Mouse (Mus musculus) heart, embryonic 10.5 days (tissue): ENCODE measurements around the gene Gm11549. TPM values are rescaled to one million over a fixed set of nuclear protein-coding genes. Genes with fewer than 3 reads are reported as not detected.

Source experiments
- DNase-seq: peaks from one replicate; pipeline ENCODE4 v3.0.0-alpha.2; 2017; ENCODE audit warnings: low spot score
- H3K27ac ChIP-seq: fragments of 300-500 bp; sonication (generic); 2 replicates; pipeline ENCODE4 v1.5.1; 2016; ENCODE audit warnings: mild to moderate bottlenecking
- H3K27me3 ChIP-seq: fragments of 300-500 bp; sonication (generic); 2 replicates; pipeline ENCODE4 v1.6.1; 2016; ENCODE audit warnings: mild to moderate bottlenecking; ENCODE audit not compliant: poor library complexity, insufficient read depth, severe bottlenecking
- H3K36me3 ChIP-seq: fragments of 300-500 bp; sonication (generic); 2 replicates; pipeline ENCODE4 v1.6.1; 2016; ENCODE audit warnings: mild to moderate bottlenecking, moderate library complexity
- H3K4me1 ChIP-seq: fragments of 300-500 bp; sonication (generic); 2 replicates; pipeline ENCODE4 v1.6.1; 2016; ENCODE audit warnings: mild to moderate bottlenecking
- H3K4me3 ChIP-seq: fragments of 300-500 bp; sonication (generic); 2 replicates; pipeline ENCODE4 v1.5.1; 2016; ENCODE audit warnings: mild to moderate bottlenecking, moderate library complexity
- H3K9me3 ChIP-seq: fragments of 300-500 bp; sonication (generic); 2 replicates; pipeline ENCODE4 v1.6.1; 2016; ENCODE audit warnings: mild to moderate bottlenecking, moderate library complexity
- WGBS: fragments of 180-500 bp; shearing (Covaris S2); methylation state at CpG from one replicate; pipeline ENCODE4 v1.1.7; 2016; 5-methylcytosine and 5-hydroxymethylcytosine counted together
- polyA plus RNA-seq: library from polyadenylated mRNA; unstranded; fragments of >200 nt; fragmentation: Nextera tagmentation; extraction: Ambion mirVana; gene quantifications from 2 replicates; pipeline ENCODE4 v1.2.1, GENCODE M21; 2016

The Gm11549 gene
- polyA plus RNA-seq, 1 experiment from 2014 or later = not detected

DNA sequence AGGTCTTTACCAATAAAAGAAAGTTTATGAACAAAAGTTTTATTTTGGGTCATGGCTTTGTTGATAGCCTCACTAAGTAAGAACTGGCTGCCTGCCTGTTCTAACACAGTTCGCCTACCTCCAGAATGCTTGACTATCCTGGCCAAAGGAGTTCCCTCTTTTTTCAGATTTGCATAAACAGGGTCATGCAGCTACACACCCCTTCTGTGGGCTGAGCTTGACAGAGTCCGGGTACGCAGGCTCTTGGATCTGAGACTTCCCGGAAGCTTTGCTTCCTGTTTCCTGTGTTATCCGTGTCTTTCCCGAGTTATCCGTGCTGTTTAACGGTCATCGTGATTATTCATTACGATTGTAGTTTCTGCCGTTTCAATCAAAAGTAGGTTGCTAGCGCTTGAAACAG lies 14.4 kb upstream of the Gm11549 start:
- WGBS = 81% methylated on average over 12 of the region's 12 CpGs
- DNase-seq = no peak
- H3K36me3 ChIP-seq = no peaks in the 10 kb centered on the region
- 0 out of 2 replicates have a peak, but pooled peaks cover 4% of the 10 kb centered on the region for H3K27me3 ChIP-seq
- H3K4me1 ChIP-seq = peaks cover 8% of the 10 kb centered on the region
- no peak overlapping the region for H3K4me3 ChIP-seq
- H3K27ac ChIP-seq = no peak overlapping the region
- H3K9me3 ChIP-seq = no peaks in the 10 kb centered on the region

DNA sequence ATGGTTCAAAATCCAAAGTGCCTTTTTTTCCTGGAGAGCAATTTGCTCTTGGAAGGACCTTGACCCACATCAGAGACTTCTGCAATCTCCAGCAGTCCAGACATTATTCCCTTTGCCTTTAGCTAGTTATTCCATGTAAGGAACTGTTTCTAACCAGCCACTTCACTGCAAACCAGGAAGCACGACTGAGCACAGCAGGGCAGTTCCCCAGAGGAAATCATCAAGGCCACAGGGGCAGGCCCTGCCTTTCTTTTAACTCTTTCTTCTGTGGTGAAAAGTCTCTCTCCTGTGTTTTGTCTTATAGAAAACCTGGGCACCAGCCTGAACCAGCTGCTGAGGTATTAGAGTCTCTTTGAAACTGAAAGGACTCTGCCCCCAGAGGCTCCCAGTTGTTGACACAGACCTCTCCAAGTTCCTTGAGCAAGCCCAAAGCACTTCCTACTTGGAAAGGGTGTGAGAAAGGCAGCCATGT lies 11.6 kb upstream of the Gm11549 start:
- Histone ChIP-seq H3K27me3 (peaks cover 8% of the 10 kb centered on the region; the same call in 1 of the 2 replicates), H3K4me3 (no peak overlapping the region), H3K27ac (0 out of 2 replicates have a peak overlapping the region, but pooled peaks have one; percentile 36), H3K36me3 (no peaks in the 10 kb centered on the region), H3K4me1 (peaks cover 8% of the 10 kb centered on the region), H3K9me3 (no peaks in the 10 kb centered on the region)
- no peak for DNase-seq
- 3% methylated on average over 1 of the region's 1 CpGs for WGBS

DNA sequence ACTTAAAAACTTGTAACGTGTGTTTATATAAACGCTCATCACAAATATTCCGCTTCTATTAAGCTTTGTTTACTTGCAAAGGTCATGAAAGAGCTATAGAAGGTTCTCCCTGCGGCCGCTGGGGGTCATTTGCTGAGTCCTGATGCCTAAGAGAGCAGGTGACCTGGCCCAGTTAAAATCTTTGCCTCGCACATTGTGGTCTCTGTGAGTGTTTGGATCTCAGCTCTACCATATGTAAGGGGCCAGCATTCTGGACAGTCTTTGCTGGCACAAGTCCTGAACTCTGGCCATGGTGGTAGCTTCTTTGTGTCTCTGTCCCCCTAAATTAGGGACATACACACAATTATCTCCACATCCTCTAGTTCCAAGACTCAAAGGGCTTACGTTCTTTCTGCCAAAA lies 11.1 kb upstream of the Gm11549 start:
- Histone ChIP-seq H3K27ac (no peak overlapping the region), H3K4me1 (peaks cover 8% of the 10 kb centered on the region), H3K4me3 (no peak overlapping the region), H3K27me3 (peaks cover 8% of the 10 kb centered on the region; the same call in 1 of the 2 replicates), H3K36me3 (no peaks in the 10 kb centered on the region), H3K9me3 (no peaks in the 10 kb centered on the region)
- WGBS = 34% methylated on average over 7 of the region's 7 CpGs
- no peak for DNase-seq

DNA sequence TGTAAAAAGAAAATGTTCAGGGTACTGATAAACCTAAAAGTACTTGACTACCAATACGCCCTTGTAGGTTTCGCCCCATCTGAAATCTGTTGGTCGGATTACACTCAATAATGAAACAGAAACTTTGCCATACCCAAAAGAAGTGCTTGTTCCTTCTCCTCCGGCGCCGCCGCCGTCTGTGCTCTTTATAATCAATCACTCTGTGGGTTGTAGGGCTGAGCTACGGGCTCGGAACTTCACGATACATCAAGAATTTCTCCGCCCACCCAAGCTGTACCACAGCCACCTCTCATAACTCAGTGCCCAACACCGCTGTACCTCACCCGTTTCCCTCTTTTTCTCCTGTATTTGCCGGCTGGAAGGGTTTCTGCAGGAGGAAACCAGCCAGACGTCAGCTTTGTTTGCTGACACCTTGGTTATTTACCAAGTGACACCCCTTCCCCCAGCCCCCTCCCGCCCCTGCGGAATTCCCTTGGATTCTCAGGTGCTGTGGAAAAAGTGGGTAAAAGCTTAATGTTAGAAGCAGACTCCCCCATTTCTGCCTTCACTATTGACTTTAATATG lies 10.4 kb upstream of the Gm11549 start:
- 8% methylated on average over 18 of the region's 18 CpGs for whole genome bisulfite sequencing

GRCm38 (mm10) chr3:36531242-36531641 lies 9.6 kb upstream of the Gm11549 start:
- Histone ChIP-seq H3K36me3 (no peaks in the 10 kb centered on the region), H3K27ac (no peak overlapping the region), H3K4me3 (no peak overlapping the region), H3K9me3 (no peaks in the 10 kb centered on the region), H3K4me1 (peaks cover 8% of the 10 kb centered on the region), H3K27me3 (peaks cover 8% of the 10 kb centered on the region; the same call in 1 of the 2 replicates)
- 46% methylated on average over 2 of the region's 2 CpGs for WGBS
- DNase-seq = no peak

More for the DNA sequence above, 10.4 kb upstream of the Gm11549 start:
- H3K27me3 ChIP-seq = peaks cover 8% of the 10 kb centered on the region; the same call in 1 of the 2 replicates
- no peak for DNase-seq
- H3K4me1 ChIP-seq = peaks cover 8% of the 10 kb centered on the region
- H3K27ac ChIP-seq = no peak overlapping the region
- H3K4me3 ChIP-seq = peak overlapping the region; percentile 54
- no peaks in the 10 kb centered on the region for H3K9me3 ChIP-seq
- H3K36me3 ChIP-seq = no peaks in the 10 kb centered on the region

- Histone ChIP-seq H3K4me1 (peaks cover 8% of the 10 kb centered on the region), H3K36me3 (no peaks in the 10 kb centered on the region), H3K9me3 (no peaks in the 10 kb centered on the region), H3K27me3 (peaks cover 8% of the 10 kb centered on the region; the same call in 1 of the 2 replicates), H3K4me3 (no peak overlapping the region), H3K27ac (no peak overlapping the region)
- no peak for DNase-seq
- 39% methylated on average over 5 of the region's 5 CpGs for WGBS
Observed at GRCm38 (mm10) chr3:36530781-36531180, 9.2 kb upstream of the Gm11549 start.

GRCm38 (mm10) chr3:36530345-36530744 lies 8.7 kb upstream of the Gm11549 start:
- H3K4me1 ChIP-seq = peaks cover 8% of the 10 kb centered on the region
- H3K36me3 ChIP-seq = no peaks in the 10 kb centered on the region
- 79% methylated on average over 6 of the region's 6 CpGs for whole genome bisulfite sequencing
- no peaks in the 10 kb centered on the region for H3K9me3 ChIP-seq
- H3K4me3 ChIP-seq = no peak overlapping the region
- DNase-seq = no peak
- H3K27ac ChIP-seq = no peak overlapping the region
- H3K27me3 ChIP-seq = peaks cover 8% of the 10 kb centered on the region; the same call in 1 of the 2 replicates

- no peak overlapping the region for H3K27ac ChIP-seq
- H3K36me3 ChIP-seq = no peaks in the 10 kb centered on the region
- 0 out of 2 replicates have a peak, but pooled peaks cover 4% of the 10 kb centered on the region for H3K4me1 ChIP-seq
- peaks cover 36% of the 10 kb centered on the region for H3K27me3 ChIP-seq
- WGBS = 66% methylated on average over 3 of the region's 3 CpGs
- H3K4me3 ChIP-seq = no peak overlapping the region
- DNase-seq = no peak
- H3K9me3 ChIP-seq = no peaks in the 10 kb centered on the region
Observed at GRCm38 (mm10) chr3:36524466-36524865, 2.9 kb upstream of the Gm11549 start.

GRCm38 (mm10) chr3:36522137-36522536 lies 524 bp upstream of the Gm11549 start:
- no peak for DNase-seq
- H3K27me3 ChIP-seq = peaks cover 46% of the 10 kb centered on the region
- no peak overlapping the region for H3K4me3 ChIP-seq
- H3K9me3 ChIP-seq = no peaks in the 10 kb centered on the region
- H3K4me1 ChIP-seq = 0 out of 2 replicates have a peak, but pooled peaks cover 4% of the 10 kb centered on the region
- 7% methylated on average over 4 of the region's 4 CpGs for WGBS
- H3K36me3 ChIP-seq = no peaks in the 10 kb centered on the region
- H3K27ac ChIP-seq = no peak overlapping the region

DNA sequence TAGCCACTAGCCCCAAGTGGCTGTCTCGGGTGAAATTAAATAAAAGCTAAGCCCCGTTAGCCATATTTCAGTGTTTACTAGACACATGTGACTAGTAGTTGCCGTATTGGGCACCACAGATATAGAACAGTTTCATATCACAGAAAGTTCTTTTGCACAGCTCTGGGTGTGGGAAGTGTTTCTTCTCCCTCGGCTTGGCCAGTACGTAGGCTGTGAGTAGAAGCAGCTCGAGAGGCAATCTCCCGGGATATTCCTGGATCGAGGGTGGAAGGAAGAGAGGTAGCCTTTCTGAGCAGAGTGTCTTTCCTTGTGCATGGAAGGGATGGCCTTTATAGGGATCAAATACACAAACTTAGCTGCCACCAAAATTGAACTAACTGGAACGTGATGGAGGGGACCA lies 5.4 kb downstream of the Gm11549 start:
- H3K4me3 ChIP-seq = no peak overlapping the region
- 85% methylated on average over 9 of the region's 9 CpGs for WGBS
- no peak overlapping the region for H3K27ac ChIP-seq
- H3K27me3 ChIP-seq = peaks cover 27% of the 10 kb centered on the region
- H3K9me3 ChIP-seq = no peaks in the 10 kb centered on the region
- H3K36me3 ChIP-seq = no peaks in the 10 kb centered on the region
- no peaks in the 10 kb centered on the region for H3K4me1 ChIP-seq
- peak; percentile 45 for DNase-seq

DNA sequence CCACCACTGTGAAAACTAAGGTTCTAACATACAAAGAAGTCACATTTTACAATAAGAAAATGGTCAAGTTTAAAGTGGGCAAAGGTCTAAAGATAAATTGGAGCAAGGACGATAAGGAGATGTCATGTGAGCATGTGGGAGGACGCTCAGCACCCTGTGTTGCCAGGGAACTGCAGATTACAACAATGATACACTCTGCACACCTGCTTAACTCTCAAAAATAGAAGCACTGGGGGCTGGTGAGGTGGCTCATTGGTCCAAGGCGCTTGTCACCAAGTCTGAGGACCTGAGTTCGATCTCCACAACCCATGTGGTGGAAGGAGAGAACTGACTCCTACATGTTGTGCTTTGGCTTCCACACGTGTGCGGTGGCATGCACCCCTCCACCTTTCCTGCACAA lies 10.1 kb downstream of the Gm11549 start:
- DNase-seq = peak; percentile 61
- Histone ChIP-seq H3K9me3 (no peaks in the 10 kb centered on the region), H3K36me3 (no peaks in the 10 kb centered on the region), H3K4me3 (no peak overlapping the region), H3K4me1 (no peaks in the 10 kb centered on the region), H3K27ac (no peak overlapping the region), H3K27me3 (no peaks in the 10 kb centered on the region)
- WGBS = 76% methylated on average over 6 of the region's 6 CpGs

DNA sequence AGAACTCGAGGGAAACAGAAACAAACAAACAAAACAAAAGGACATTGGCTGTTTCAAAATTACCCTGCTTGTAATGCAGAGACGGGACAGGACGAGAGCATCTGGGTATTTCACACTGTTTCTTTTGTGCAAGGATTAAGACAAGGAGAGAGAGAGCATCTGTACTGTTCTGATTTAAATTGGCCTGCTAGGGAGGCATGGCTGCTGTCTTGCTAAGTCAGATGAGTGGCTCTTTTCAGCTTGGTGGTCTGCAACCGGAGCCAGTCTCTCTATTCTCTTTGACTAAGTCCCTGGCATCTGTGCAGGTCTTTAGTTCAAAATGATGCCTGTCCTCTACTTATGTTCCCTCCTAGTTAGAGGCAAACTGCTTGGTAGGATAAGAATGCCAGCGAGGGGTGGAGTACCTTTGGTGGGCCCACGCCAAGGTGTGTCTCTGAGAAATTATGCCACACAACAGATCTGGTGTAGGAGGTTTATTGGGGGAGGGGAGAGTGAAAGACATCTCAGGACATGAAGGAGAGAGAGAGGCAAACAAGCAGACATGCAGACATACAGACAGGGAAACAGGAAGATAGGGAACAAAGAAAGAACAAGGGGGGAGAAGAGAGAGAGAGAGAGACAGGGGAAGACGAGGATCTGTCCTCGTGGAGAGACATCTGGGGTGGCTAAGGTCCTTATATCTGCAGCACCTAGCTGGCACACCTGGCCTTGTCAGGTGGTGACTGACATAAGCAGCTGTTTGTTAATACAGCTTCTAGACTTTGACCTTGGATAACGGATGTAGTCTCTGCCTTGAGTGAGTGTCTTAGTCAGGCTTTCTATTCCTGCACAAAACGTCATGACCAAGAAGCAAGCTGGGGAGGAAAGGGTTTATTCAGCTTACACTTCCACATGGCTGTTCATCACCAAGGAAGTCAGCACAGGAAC lies 15.5 kb downstream of the Gm11549 start:
- no peaks in the 10 kb centered on the region for H3K36me3 ChIP-seq
- 71% methylated on average over 10 of the region's 10 CpGs for WGBS
- no peaks in the 10 kb centered on the region for H3K4me1 ChIP-seq
- no peak overlapping the region for H3K4me3 ChIP-seq
- DNase-seq = peak; percentile 43
- H3K27me3 ChIP-seq = no peaks in the 10 kb centered on the region
- H3K27ac ChIP-seq = no peak overlapping the region
- H3K9me3 ChIP-seq = no peaks in the 10 kb centered on the region

GRCm38 (mm10) chr3:36505306-36505705 lies 16.3 kb downstream of the Gm11549 start:
- 86% methylated on average over 8 of the region's 8 CpGs for WGBS

More at GRCm38 (mm10) chr3:36505306-36505705, 16.3 kb downstream of the Gm11549 start:
- Histone ChIP-seq H3K36me3 (no peaks in the 10 kb centered on the region), H3K27me3 (no peaks in the 10 kb centered on the region), H3K4me3 (no peak overlapping the region), H3K9me3 (no peaks in the 10 kb centered on the region), H3K27ac (no peak overlapping the region), H3K4me1 (no peaks in the 10 kb centered on the region)
- DNase-seq = peak; percentile 43
